Mouse (Mus musculus) heart, embryonic 13.5 days (tissue): ENCODE measurements around the gene Foxd3. TPM values are rescaled to one million over a fixed set of nuclear protein-coding genes. Genes with fewer than 3 reads are reported as not detected.
A peak's percentile ranks its signal among the peaks of the same experiment; 100 is the strongest.

Source experiments
- ATAC-seq: fragments of 200-750 bp; cut with Nextera tagmentation; 2 replicates; pipeline ENCODE4 v1.8.0; 2017; ENCODE audit warnings: moderate TSS enrichment; ENCODE audit not compliant: insufficient number of reproducible peaks, low FRiP score, low TSS enrichment; ENCODE audit errors: extremely low read depth
- H3K27ac ChIP-seq: fragments of 300-500 bp; sonication (generic); replicated peaks from 2 replicates; pipeline ENCODE4 v1.5.1; 2015; ENCODE audit warnings: moderate library complexity, mild to moderate bottlenecking, inconsistent platforms
- H3K27me3 ChIP-seq: fragments of 300-500 bp; sonication (generic); replicated peaks from 2 replicates; pipeline ENCODE4 v1.6.1; 2015; ENCODE audit warnings: mild to moderate bottlenecking, inconsistent platforms
- H3K36me3 ChIP-seq: fragments of 300-500 bp; sonication (generic); 2 replicates; pipeline ENCODE4 v1.6.1; 2015; ENCODE audit warnings: mild to moderate bottlenecking, inconsistent platforms
- H3K4me1 ChIP-seq: fragments of 300-500 bp; sonication (generic); 2 replicates; pipeline ENCODE4 v1.6.1; 2015; ENCODE audit warnings: inconsistent platforms
- H3K4me2 ChIP-seq: fragments of 300-500 bp; sonication (generic); 2 replicates; pipeline ENCODE4 v1.6.1; 2015; ENCODE audit warnings: inconsistent platforms, mild to moderate bottlenecking, moderate library complexity
- H3K4me3 ChIP-seq: fragments of 300-500 bp; sonication (generic); 2 replicates; pipeline ENCODE4 v1.5.1; 2015; ENCODE audit warnings: moderate library complexity, mild to moderate bottlenecking, inconsistent platforms
- H3K9ac ChIP-seq: fragments of 300-500 bp; sonication (generic); 2 replicates; pipeline ENCODE4 v1.6.1; 2015; ENCODE audit warnings: inconsistent platforms, mild to moderate bottlenecking, moderate library complexity
- H3K9me3 ChIP-seq: fragments of 300-500 bp; sonication (generic); 2 replicates; pipeline ENCODE4 v1.6.1; 2016; ENCODE audit warnings: inconsistent platforms
- WGBS: fragments of 180-500 bp; shearing (Covaris S2); methylation state at CpG from one replicate; pipeline ENCODE4 v1.1.7; 2015; ENCODE audit warnings: mixed read lengths; 5-methylcytosine and 5-hydroxymethylcytosine counted together
- polyA plus RNA-seq: library from polyadenylated mRNA; unstranded; fragments of >200 nt; fragmentation: Nextera tagmentation; extraction: Ambion mirVana; gene quantifications from 2 replicates; pipeline ENCODE4 v1.2.1, GENCODE M21; 2015

The Foxd3 gene
- polyA plus RNA-seq, 1 experiment from 2014 or later = not detected

GRCm38 (mm10) chr4:99657831-99658470, 1.9 kb downstream of the Foxd3 start:
- ATAC-seq = no peak
- no peak overlapping the region for H3K9ac ChIP-seq
- no peaks in the 10 kb centered on the region for H3K36me3 ChIP-seq
- 1% methylated on average over 30 of the region's 41 CpGs for WGBS
- no peaks in the 10 kb centered on the region for H3K9me3 ChIP-seq
- peak overlapping the region; percentile 65 for H3K4me2 ChIP-seq
- peaks cover 98% of the 10 kb centered on the region for H3K27me3 ChIP-seq
- peak overlapping the region; percentile 47 for H3K4me3 ChIP-seq
- H3K4me1 ChIP-seq = peaks cover 41% of the 10 kb centered on the region
- H3K27ac ChIP-seq = no peak overlapping the region

- Histone ChIP-seq H3K9me3 (no peaks in the 10 kb centered on the region), H3K9ac (no peak overlapping the region), H3K27me3 (peaks cover 98% of the 10 kb centered on the region), H3K4me2 (no peak overlapping the region), H3K4me1 (peaks cover 38% of the 10 kb centered on the region), H3K36me3 (no peaks in the 10 kb centered on the region), H3K4me3 (no peak overlapping the region), H3K27ac (no peak overlapping the region)
- no peak for ATAC-seq
- WGBS = 18% methylated on average over 6 of the region's 6 CpGs
Observed at GRCm38 (mm10) chr4:99658881-99659280, 2.8 kb downstream of the Foxd3 start.

GRCm38 (mm10) chr4:99659361-99660072, 3.4 kb downstream of the Foxd3 start:
- H3K27ac ChIP-seq = no peak overlapping the region
- H3K4me1 ChIP-seq = peaks cover 38% of the 10 kb centered on the region
- H3K36me3 ChIP-seq = no peaks in the 10 kb centered on the region
- peaks cover 97% of the 10 kb centered on the region for H3K27me3 ChIP-seq
- H3K4me3 ChIP-seq = no peak overlapping the region
- no peak overlapping the region for H3K9ac ChIP-seq
- 1% methylated on average over 28 of the region's 28 CpGs for WGBS
- no peak for ATAC-seq
- H3K4me2 ChIP-seq = no peak overlapping the region
- no peaks in the 10 kb centered on the region for H3K9me3 ChIP-seq

DNA sequence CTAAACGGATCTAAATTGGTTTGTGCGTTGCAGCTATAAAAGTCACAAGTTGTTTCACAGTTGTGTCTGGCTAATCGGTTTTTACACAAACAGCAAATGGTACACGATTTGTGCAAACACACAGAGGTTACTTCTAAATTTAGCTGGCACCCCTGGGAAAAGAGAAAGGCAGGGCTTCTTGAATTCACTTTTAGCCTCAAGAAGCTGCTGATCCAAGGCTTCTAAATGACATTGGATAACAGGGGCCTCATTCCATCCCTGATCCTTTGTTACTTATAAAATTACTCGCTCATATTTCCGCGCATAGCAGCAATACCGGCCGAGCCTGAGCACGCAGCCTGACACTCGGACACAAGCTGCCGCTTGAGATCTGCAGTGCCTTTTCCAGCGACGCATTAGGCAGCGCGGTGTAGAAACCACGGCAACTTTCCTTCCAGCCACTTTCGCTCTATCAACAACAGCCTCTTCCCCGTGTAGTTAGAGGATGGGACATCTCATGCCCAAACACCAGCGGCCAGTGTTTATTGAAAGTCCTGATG, 4.0 kb downstream of the Foxd3 start:
- no peaks in the 10 kb centered on the region for H3K9me3 ChIP-seq
- H3K4me1 ChIP-seq = peaks cover 38% of the 10 kb centered on the region
- no peak overlapping the region for H3K27ac ChIP-seq
- H3K27me3 ChIP-seq = peaks cover 97% of the 10 kb centered on the region
- no peaks in the 10 kb centered on the region for H3K36me3 ChIP-seq
- peak overlapping the region; percentile 27 for H3K4me3 ChIP-seq
- H3K4me2 ChIP-seq = peak overlapping the region; percentile 33
- no peak overlapping the region for H3K9ac ChIP-seq
- no peak for ATAC-seq
- under 1% methylated on average over 20 of the region's 20 CpGs for WGBS

DNA sequence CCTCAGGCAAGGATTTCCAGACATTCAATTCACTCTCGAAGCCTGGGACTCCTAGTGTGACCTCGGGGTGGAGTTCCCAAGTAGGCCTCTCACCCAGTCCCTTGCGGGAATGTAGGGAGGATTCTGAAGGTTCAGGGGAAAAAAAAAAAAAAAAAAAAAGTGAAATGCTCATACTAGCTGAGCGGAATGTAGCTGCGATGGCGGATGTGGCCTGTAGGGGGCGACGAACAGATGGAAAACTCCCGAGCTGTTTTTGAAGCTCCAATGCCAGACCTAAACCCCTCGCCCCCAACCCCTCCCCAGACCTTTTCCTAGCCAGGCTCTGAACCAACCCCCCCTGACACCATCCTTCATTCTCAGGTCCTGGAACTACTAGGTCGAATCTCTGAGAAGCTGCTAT, 4.9 kb downstream of the Foxd3 start:
- peak overlapping the region; percentile 53 for H3K4me2 ChIP-seq
- WGBS = under 1% methylated on average over 11 of the region's 11 CpGs

GRCm38 (mm10) chr4:99661956-99662355, 5.9 kb downstream of the Foxd3 start:
- Histone ChIP-seq H3K9ac (no peak overlapping the region), H3K9me3 (no peaks in the 10 kb centered on the region), H3K4me2 (no peak overlapping the region), H3K27ac (no peak overlapping the region), H3K27me3 (peaks cover 91% of the 10 kb centered on the region), H3K4me3 (no peak overlapping the region), H3K4me1 (peaks cover 24% of the 10 kb centered on the region), H3K36me3 (no peaks in the 10 kb centered on the region)
- WGBS = 6% methylated on average over 12 of the region's 12 CpGs
- ATAC-seq = no peak

More for the DNA sequence above, 4.9 kb downstream of the Foxd3 start:
- ATAC-seq = no peak
- H3K36me3 ChIP-seq = no peaks in the 10 kb centered on the region
- peaks cover 33% of the 10 kb centered on the region for H3K4me1 ChIP-seq
- peak overlapping the region; percentile 26 for H3K4me3 ChIP-seq
- peaks cover 97% of the 10 kb centered on the region for H3K27me3 ChIP-seq
- no peak overlapping the region for H3K9ac ChIP-seq
- H3K27ac ChIP-seq = no peak overlapping the region
- H3K9me3 ChIP-seq = no peaks in the 10 kb centered on the region

DNA sequence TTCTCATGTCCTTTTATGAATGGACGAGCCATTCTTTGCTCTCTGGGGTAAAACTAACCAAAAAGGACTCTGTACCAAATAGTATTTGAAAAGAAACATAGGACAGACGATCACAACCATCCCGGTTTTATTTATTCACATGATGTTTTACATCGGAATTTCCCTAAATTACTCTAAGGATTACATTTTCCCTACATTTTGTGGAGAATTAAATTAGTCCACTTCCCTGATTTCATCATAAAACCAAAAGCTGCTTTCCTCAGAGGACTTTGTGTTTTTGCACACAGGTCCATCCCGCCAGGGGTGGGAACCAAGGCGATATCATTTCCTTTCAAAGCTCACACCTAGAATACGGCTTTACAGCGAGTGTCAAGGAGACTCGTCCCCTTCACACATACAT, 6.3 kb downstream of the Foxd3 start:
- Histone ChIP-seq H3K4me3 (0 out of 2 replicates have a peak overlapping the region, but pooled peaks have one; percentile 24), H3K9me3 (no peaks in the 10 kb centered on the region), H3K27ac (no peak overlapping the region), H3K4me1 (peaks cover 19% of the 10 kb centered on the region), H3K36me3 (no peaks in the 10 kb centered on the region), H3K9ac (no peak overlapping the region), H3K27me3 (peaks cover 87% of the 10 kb centered on the region), H3K4me2 (peak overlapping the region; percentile 22; the same call in 1 of the 2 replicates)
- 9% methylated on average over 9 of the region's 9 CpGs for WGBS
- no peak for ATAC-seq

DNA sequence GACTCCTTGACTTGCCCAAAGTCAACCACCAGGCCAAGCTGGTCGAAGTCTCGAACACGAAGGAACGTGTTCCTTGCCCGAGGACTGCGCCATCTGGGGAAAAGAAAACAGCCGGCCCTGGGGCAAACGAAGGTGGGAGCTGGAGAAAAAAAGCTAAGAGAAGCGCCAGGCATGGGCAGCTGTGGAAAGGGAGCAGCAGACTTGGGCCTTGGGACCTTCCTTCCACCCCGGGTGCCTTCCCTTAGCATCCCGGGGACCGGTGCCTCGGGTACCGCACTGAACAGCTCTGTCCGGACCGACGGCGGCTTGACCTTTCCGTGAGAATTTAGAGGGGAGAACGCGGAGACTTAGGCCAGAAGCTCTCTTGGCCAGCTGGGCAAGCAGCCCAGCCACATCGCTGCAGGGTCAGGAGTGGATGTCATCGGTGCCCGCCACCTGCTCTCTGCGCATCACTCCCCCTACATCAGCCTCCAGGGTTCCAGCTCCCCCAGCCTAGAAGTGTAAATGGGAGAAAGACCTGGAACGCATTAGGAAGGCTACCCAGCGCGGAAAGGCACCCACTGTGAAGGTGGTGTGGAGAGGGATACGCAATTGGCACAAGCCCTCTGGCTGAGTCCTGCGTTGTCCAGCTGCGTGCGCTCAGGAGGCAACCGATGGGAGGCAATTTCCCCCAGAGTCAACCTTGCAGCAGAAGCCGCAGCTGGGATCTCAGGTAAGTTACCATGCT, 6.9 kb downstream of the Foxd3 start:
- peaks cover 82% of the 10 kb centered on the region for H3K27me3 ChIP-seq
- no peak; the same call in 1 of the 2 replicates for ATAC-seq
- peaks cover 14% of the 10 kb centered on the region for H3K4me1 ChIP-seq
- no peak overlapping the region for H3K27ac ChIP-seq
- H3K4me3 ChIP-seq = peak overlapping the region; percentile 24; the same call in 1 of the 2 replicates
- no peaks in the 10 kb centered on the region for H3K36me3 ChIP-seq
- no peaks in the 10 kb centered on the region for H3K9me3 ChIP-seq
- 4% methylated on average over 34 of the region's 34 CpGs for WGBS
- no peak overlapping the region for H3K9ac ChIP-seq
- peak overlapping the region; percentile 22; the same call in 1 of the 2 replicates for H3K4me2 ChIP-seq

GRCm38 (mm10) chr4:99663710-99664109, 7.6 kb downstream of the Foxd3 start:
- peaks cover 14% of the 10 kb centered on the region for H3K4me1 ChIP-seq
- 15% methylated on average over 8 of the region's 8 CpGs for WGBS
- H3K4me2 ChIP-seq = no peak overlapping the region
- H3K27ac ChIP-seq = no peak overlapping the region
- no peak overlapping the region for H3K4me3 ChIP-seq
- H3K27me3 ChIP-seq = peaks cover 77% of the 10 kb centered on the region
- no peaks in the 10 kb centered on the region for H3K9me3 ChIP-seq
- no peaks in the 10 kb centered on the region for H3K36me3 ChIP-seq
- ATAC-seq = no peak
- H3K9ac ChIP-seq = no peak overlapping the region

DNA sequence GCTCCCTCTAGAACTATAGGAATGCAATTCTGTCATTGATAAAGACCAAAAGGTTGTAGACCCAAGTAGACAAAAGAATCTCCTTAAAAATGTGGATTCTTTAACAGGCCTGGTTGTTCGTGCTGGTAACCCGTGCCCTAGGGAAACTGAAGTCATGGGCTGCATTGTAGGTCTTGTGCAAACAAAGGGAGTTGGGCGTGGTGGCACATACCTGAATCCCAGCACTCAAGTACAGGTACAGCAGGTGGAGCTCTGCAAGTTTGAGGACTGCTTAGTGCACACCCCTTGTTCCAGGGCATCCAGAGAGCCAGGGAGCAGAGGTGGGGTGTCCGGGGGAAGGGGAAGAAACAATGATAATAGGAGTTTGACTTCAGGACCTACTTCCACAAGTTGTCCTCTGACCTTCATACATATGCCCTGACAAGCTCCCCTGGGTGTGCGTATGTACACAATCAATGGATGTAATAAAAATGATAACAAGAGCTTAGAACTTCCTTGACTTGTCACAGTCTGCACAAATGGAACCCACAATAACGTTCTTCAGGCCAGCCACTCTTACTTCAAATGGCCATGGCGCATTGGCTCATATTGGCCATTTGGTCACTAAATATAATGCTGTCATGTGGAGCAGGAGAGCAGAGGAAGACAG, 14.2 kb downstream of the Foxd3 start:
- no peak for ATAC-seq
- H3K27ac ChIP-seq = no peak overlapping the region
- peaks cover 16% of the 10 kb centered on the region for H3K27me3 ChIP-seq
- H3K4me3 ChIP-seq = no peak overlapping the region
- H3K36me3 ChIP-seq = no peaks in the 10 kb centered on the region
- H3K4me1 ChIP-seq = no peaks in the 10 kb centered on the region
- H3K9ac ChIP-seq = no peak overlapping the region
- no peak overlapping the region for H3K4me2 ChIP-seq
- 0 out of 2 replicates have a peak, but pooled peaks cover 5% of the 10 kb centered on the region for H3K9me3 ChIP-seq
- 76% methylated on average over 7 of the region's 7 CpGs for WGBS

- Histone ChIP-seq H3K9ac (no peak overlapping the region), H3K4me2 (no peak overlapping the region), H3K27me3 (0 out of 2 replicates have a peak, but pooled peaks cover 4% of the 10 kb centered on the region), H3K4me3 (no peak overlapping the region), H3K27ac (no peak overlapping the region), H3K36me3 (no peaks in the 10 kb centered on the region), H3K4me1 (no peaks in the 10 kb centered on the region), H3K9me3 (0 out of 2 replicates have a peak, but pooled peaks cover 5% of the 10 kb centered on the region)
- ATAC-seq = no peak
Observed at GRCm38 (mm10) chr4:99675191-99675590, 19.1 kb downstream of the Foxd3 start.
